Mouse (Mus musculus) macrophage (primary cell): ENCODE results near the gene Lrrc45. TPM values are rescaled to one million over a fixed set of nuclear protein-coding genes. Genes with fewer than 3 reads are reported as not detected.
"Not testable (repeated sequence)": the region's sequence is repeated elsewhere in the genome, so short reads cannot be mapped to it uniquely, and the experiment has no call there.

Experiments used
- H3K27ac ChIP-seq: fragments of 350-480 bp; formaldehyde crosslinking; 2 replicates; pipeline ENCODE4 v1.9.0; 2021
- H3K36me3 ChIP-seq: fragments of 350-480 bp; formaldehyde crosslinking; 2 replicates; pipeline ENCODE4 v1.9.0; 2021; ENCODE audit errors: inconsistent target
- H3K4me3 ChIP-seq: fragments of 350-480 bp; formaldehyde crosslinking; 2 replicates; pipeline ENCODE4 v1.9.0; 2021; ENCODE audit errors: inconsistent target
- H3K79me2 ChIP-seq: fragments of 350-480 bp; formaldehyde crosslinking; 2 replicates; pipeline ENCODE4 v1.9.0; 2021; ENCODE audit errors: inconsistent target
- WGBS: methylation state at CpG from one replicate; pipeline ENCODE4 v1.1.7; 2026; ENCODE audit warnings: inconsistent platforms; ENCODE audit not compliant: missing documents; 5-methylcytosine and 5-hydroxymethylcytosine counted together
- polyA plus RNA-seq: library from polyadenylated mRNA; stranded (reverse); fragments of 250-400 nt; gene quantifications from 3 replicates; pipeline ENCODE4 v1.2.4, GENCODE M21; 2018; ENCODE audit warnings: inconsistent platforms
- total RNA-seq, 78 experiments: library from RNA; depleted of rRNA; stranded (reverse); fragments of 250-400 nt; gene quantifications; 1 replicate in 9 of 78; 2 replicates in 24 of 78; 3 replicates in 43 of 78; 4 replicates in 2 of 78; pipeline ENCODE4 v1.2.4; 2018; ENCODE audit warnings: inconsistent platforms in 56 of 78

Lrrc45 gene
- 100 to 1,000 TPM in 14 of 26 experiments, 10 to 100 TPM in 12; 41.8 to 196 (median 107) TPM for total RNA-seq (2018; cell fraction: chromatin; rRNA removed)
- 10 to 100 TPM in 4 of 26 experiments, 1 to 10 TPM in 22; 5.1 to 12.6 (median 7.8) TPM for total RNA-seq (2018; cell fraction: cytosol; rRNA removed)
- total RNA-seq (2018; cell fraction: nucleus; rRNA removed) = 10 to 100 TPM; 12.0 to 87.9 (median 37.9) TPM
- 8.8 to 16.3 TPM (median 8.9 TPM) in 3 replicates for polyA plus RNA-seq

GRCm38 (mm10) chr11:120713580-120714518, at the start of gene Lrrc45, which contains the start of gene Cenpx:
Lrrc45 (plus strand) TSS chr11:120713925.
Cenpx (minus strand) TSS chr11:120713738.
- Histone ChIP-seq H3K27ac (peak within 1 kb of the TSS; percentile 38), H3K79me2 (no peaks in the 10 kb centered on the region), H3K36me3 (peaks cover 29% of the 10 kb centered on the region), H3K4me3 (peak within 1 kb of the TSS; percentile 71)
- WGBS = 1% methylated on average over 53 of the region's 53 CpGs

GRCm38 (mm10) chr11:120665406-120665805, 48.3 kb upstream of the Lrrc45 start:
- H3K36me3 ChIP-seq = no peaks in the 10 kb centered on the region
- 94% methylated on average over 3 of the region's 3 CpGs for WGBS

GRCm38 (mm10) chr11:120666617-120667016, 47.1 kb upstream of the Lrrc45 start:
- no peak overlapping the region for H3K27ac ChIP-seq
- no peak overlapping the region for H3K4me3 ChIP-seq
- H3K36me3 ChIP-seq = no peaks in the 10 kb centered on the region
- no peaks in the 10 kb centered on the region for H3K79me2 ChIP-seq
- WGBS = 86% methylated on average over 3 of the region's 3 CpGs

More at GRCm38 (mm10) chr11:120665406-120665805, 48.3 kb upstream of the Lrrc45 start:
- H3K79me2 ChIP-seq = no peaks in the 10 kb centered on the region
- H3K27ac ChIP-seq = no peak overlapping the region
- H3K4me3 ChIP-seq = no peak overlapping the region

GRCm38 (mm10) chr11:120672687-120673593, 40.8 kb upstream of the Lrrc45 start, which contains the start of gene Aspscr1:
Aspscr1 (plus strand) TSS chr11:120672973.
- Histone ChIP-seq H3K36me3 (peaks cover 3% of the 10 kb centered on the region; the same call in 1 of the 2 replicates), H3K4me3 (peak within 1 kb of the TSS; percentile 74), H3K79me2 (peaks cover 32% of the 10 kb centered on the region; the same call in 1 of the 2 replicates), H3K27ac (peak within 1 kb of the TSS; percentile 88)
- under 1% methylated on average over 82 of the region's 83 CpGs for WGBS

- H3K36me3 ChIP-seq = peaks cover 10% of the 10 kb centered on the region
- H3K79me2 ChIP-seq = peaks cover 32% of the 10 kb centered on the region; the same call in 1 of the 2 replicates
- peak overlapping the region; percentile 74 for H3K4me3 ChIP-seq
- H3K27ac ChIP-seq = peak overlapping the region; percentile 88
- WGBS = 24% methylated on average over 10 of the region's 12 CpGs
Observed at GRCm38 (mm10) chr11:120673594-120674122, 40.1 kb upstream of the Lrrc45 start.

- Histone ChIP-seq H3K79me2 (peaks cover 32% of the 10 kb centered on the region; the same call in 1 of the 2 replicates), H3K36me3 (peaks cover 29% of the 10 kb centered on the region)
- not testable (repeated sequence) for H3K27ac ChIP-seq, H3K4me3 ChIP-seq
- 100% methylated on average over 1 of the region's 5 CpGs for WGBS
Observed at GRCm38 (mm10) chr11:120675875-120676274, 37.9 kb upstream of the Lrrc45 start.

GRCm38 (mm10) chr11:120676951-120677350, 36.8 kb upstream of the Lrrc45 start:
- WGBS = 93% methylated on average over 4 of the region's 4 CpGs
- H3K79me2 ChIP-seq = peaks cover 32% of the 10 kb centered on the region; the same call in 1 of the 2 replicates
- H3K27ac ChIP-seq = no peak overlapping the region
- H3K36me3 ChIP-seq = peaks cover 36% of the 10 kb centered on the region
- H3K4me3 ChIP-seq = no peak overlapping the region

GRCm38 (mm10) chr11:120679909-120680308, 33.8 kb upstream of the Lrrc45 start:
- peaks cover 46% of the 10 kb centered on the region for H3K36me3 ChIP-seq
- H3K27ac ChIP-seq = no peak overlapping the region
- no peak overlapping the region for H3K4me3 ChIP-seq
- WGBS = 73% methylated on average over 3 of the region's 3 CpGs
- H3K79me2 ChIP-seq = peaks cover 21% of the 10 kb centered on the region; the same call in 1 of the 2 replicates

GRCm38 (mm10) chr11:120682683-120683082, 31.0 kb upstream of the Lrrc45 start:
- Histone ChIP-seq H3K36me3 (peaks cover 63% of the 10 kb centered on the region), H3K4me3 (no peak overlapping the region), H3K27ac (no peak overlapping the region), H3K79me2 (peaks cover 5% of the 10 kb centered on the region; the same call in 1 of the 2 replicates)
- WGBS = 85% methylated on average over 5 of the region's 5 CpGs

- no peak overlapping the region for H3K4me3 ChIP-seq
- WGBS = 90% methylated on average over 3 of the region's 3 CpGs
- H3K27ac ChIP-seq = no peak overlapping the region
- peaks cover 5% of the 10 kb centered on the region; the same call in 1 of the 2 replicates for H3K79me2 ChIP-seq
- H3K36me3 ChIP-seq = peaks cover 56% of the 10 kb centered on the region
Observed at GRCm38 (mm10) chr11:120683536-120683935, 30.2 kb upstream of the Lrrc45 start.

GRCm38 (mm10) chr11:120684086-120684485, 29.6 kb upstream of the Lrrc45 start:
- H3K27ac ChIP-seq = no peak overlapping the region
- H3K4me3 ChIP-seq = no peak overlapping the region
- WGBS = 100% methylated on average over 2 of the region's 2 CpGs
- H3K36me3 ChIP-seq = peaks cover 59% of the 10 kb centered on the region
- H3K79me2 ChIP-seq = peaks cover 5% of the 10 kb centered on the region; the same call in 1 of the 2 replicates

- H3K4me3 ChIP-seq = no peak overlapping the region
- peaks cover 5% of the 10 kb centered on the region; the same call in 1 of the 2 replicates for H3K79me2 ChIP-seq
- no peak overlapping the region for H3K27ac ChIP-seq
- WGBS = 89% methylated on average over 2 of the region's 2 CpGs
- peaks cover 57% of the 10 kb centered on the region for H3K36me3 ChIP-seq
Observed at GRCm38 (mm10) chr11:120684660-120685059, 29.1 kb upstream of the Lrrc45 start.

- peaks cover 5% of the 10 kb centered on the region; the same call in 1 of the 2 replicates for H3K79me2 ChIP-seq
- peaks cover 37% of the 10 kb centered on the region; the same call in 1 of the 2 replicates for H3K36me3 ChIP-seq
- H3K4me3 ChIP-seq = no peak overlapping the region
- no peak overlapping the region for H3K27ac ChIP-seq
- WGBS = 96% methylated on average over 20 of the region's 20 CpGs
Observed at GRCm38 (mm10) chr11:120686650-120687272, 27.0 kb upstream of the Lrrc45 start.
